Mouse (Mus musculus): ENCODE results near the gene Atg4a. TPM values are rescaled to one million over a fixed set of nuclear protein-coding genes. Genes with fewer than 3 reads are reported as not detected.

Atg4a gene
- polyA plus RNA-seq, 1 experiment = 7.2 TPM

DNA sequence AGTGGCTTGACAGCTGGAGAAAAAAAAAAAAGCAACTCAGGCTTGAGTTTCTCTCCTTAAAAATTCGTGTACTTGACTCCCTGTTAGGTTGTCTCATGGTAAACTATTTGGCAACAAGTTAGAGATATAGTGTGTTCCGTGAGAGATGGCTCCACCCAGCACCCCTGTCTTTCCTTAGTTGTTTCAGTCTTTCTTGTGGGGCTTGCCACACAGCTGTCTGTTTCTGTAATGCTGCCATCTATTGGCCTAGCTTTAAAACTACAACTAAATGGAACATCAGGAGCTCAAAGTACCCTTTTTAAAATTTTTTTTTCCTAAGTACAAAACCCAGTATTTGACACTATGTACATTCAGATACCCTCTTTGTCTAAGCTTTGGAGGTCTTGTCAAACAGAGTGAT, 200.0 kb downstream of the Atg4a start:
- Histone ChIP-seq H3K4me3 (replicated peaks; ENCODE audit: extremely low read depth, low read depth, low read length) (no peak overlapping the region), H3K4me1 (ENCODE audit: control insufficient read depth, insufficient read depth, low read length) (no peaks in the 10 kb centered on the region)
- no peak for DNase-seq
- WGBS = 10% methylated on average over 2 of the region's 2 CpGs
- TF ChIP-seq POLR2A (IDR thresholded peaks at IDR 0.05; ENCODE audit: borderline replicate concordance, extremely low read depth, low read depth, low read length) (no peak), CTCF (IDR thresholded peaks at IDR 0.05; ENCODE audit: insufficient read depth, low read length) (peak; percentile 18; the same call in 1 of the 2 replicates)

- Histone ChIP-seq H3K4me3 (replicated peaks; ENCODE audit: extremely low read depth, low read depth, low read length) (no peak overlapping the region), H3K4me1 (ENCODE audit: control insufficient read depth, insufficient read depth, low read length) (no peaks in the 10 kb centered on the region)
- no peak for DNase-seq
- WGBS = 53% methylated on average over 4 of the region's 4 CpGs
- TF ChIP-seq CTCF (IDR thresholded peaks at IDR 0.05; ENCODE audit: insufficient read depth, low read length) (no peak), POLR2A (IDR thresholded peaks at IDR 0.05; ENCODE audit: borderline replicate concordance, extremely low read depth, low read depth, low read length) (no peak)
Measured at GRCm38 (mm10) chrX:141157626-141158025, 200.9 kb downstream of the Atg4a start.

DNA sequence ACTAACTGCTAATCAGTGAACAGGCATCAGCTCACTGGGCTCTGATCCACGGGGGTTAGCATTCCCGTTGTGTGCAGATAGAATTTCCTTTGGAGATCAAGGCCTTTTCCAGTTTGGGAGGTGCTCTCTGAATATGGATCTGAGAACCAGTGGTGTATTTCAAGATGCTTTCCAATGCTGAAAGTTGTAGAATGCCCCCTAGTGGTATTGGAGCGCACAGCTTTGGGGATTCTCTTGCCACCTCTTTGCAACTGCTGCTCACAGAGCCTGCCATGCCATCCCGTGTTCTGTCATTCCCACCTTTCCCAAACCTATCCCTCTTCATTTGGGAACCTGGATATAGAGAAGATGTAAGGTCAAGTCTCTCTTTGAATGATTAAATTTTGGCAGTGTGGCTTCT, 201.5 kb downstream of the Atg4a start:
- Histone ChIP-seq H3K4me3 (replicated peaks; ENCODE audit: extremely low read depth, low read depth, low read length) (no peak overlapping the region), H3K4me1 (ENCODE audit: control insufficient read depth, insufficient read depth, low read length) (no peaks in the 10 kb centered on the region)
- DNase-seq = no peak
- 43% methylated on average over 4 of the region's 4 CpGs for WGBS
- TF ChIP-seq POLR2A (IDR thresholded peaks at IDR 0.05; ENCODE audit: borderline replicate concordance, extremely low read depth, low read depth, low read length) (no peak), CTCF (IDR thresholded peaks at IDR 0.05; ENCODE audit: insufficient read depth, low read length) (0 out of 2 replicates have a peak, but pooled peaks have one; percentile 23)

GRCm38 (mm10) chrX:141160371-141160770, 203.7 kb downstream of the Atg4a start:
- H3K4me1 ChIP-seq (ENCODE audit: control insufficient read depth, insufficient read depth, low read length) = no peaks in the 10 kb centered on the region
- no peak overlapping the region for H3K4me3 ChIP-seq (replicated peaks; ENCODE audit: extremely low read depth, low read depth, low read length)
- 72% methylated on average over 3 of the region's 3 CpGs for WGBS
- no peak for DNase-seq
- TF ChIP-seq CTCF (IDR thresholded peaks at IDR 0.05; ENCODE audit: insufficient read depth, low read length) (no peak), POLR2A (IDR thresholded peaks at IDR 0.05; ENCODE audit: borderline replicate concordance, extremely low read depth, low read depth, low read length) (no peak)

GRCm38 (mm10) chrX:141165067-141165466, 208.4 kb downstream of the Atg4a start:
- TF ChIP-seq POLR2A (IDR thresholded peaks at IDR 0.05; ENCODE audit: borderline replicate concordance, extremely low read depth, low read depth, low read length) (no peak), CTCF (IDR thresholded peaks at IDR 0.05; ENCODE audit: insufficient read depth, low read length) (no peak)
- DNase-seq = no peak
- Histone ChIP-seq H3K4me1 (ENCODE audit: control insufficient read depth, insufficient read depth, low read length) (no peaks in the 10 kb centered on the region), H3K4me3 (replicated peaks; ENCODE audit: extremely low read depth, low read depth, low read length) (no peak overlapping the region)
- WGBS = 88% methylated on average over 4 of the region's 4 CpGs

DNA sequence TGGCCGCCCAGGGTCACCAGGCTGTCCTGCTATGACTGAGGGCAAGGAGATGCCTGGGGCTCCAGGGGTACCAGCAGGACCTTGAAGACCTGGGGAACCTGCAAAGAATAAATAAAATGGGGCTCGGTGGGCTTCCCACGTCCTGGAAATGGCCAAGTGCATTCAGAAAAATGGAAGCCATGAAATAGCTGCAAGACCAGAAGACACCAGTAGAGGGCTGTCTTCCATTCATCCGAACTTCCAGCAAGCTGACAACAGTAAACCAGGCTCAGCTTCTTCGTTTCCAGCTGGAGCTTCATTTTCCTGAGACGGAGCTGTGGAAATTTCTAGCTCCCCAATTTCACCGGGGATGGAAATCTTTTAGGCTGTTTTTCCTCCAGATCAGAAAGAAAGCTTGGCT, 218.6 kb downstream of the Atg4a start:
- DNase-seq = no peak
- WGBS = 38% methylated on average over 7 of the region's 7 CpGs
- Histone ChIP-seq H3K4me1 (ENCODE audit: control insufficient read depth, insufficient read depth, low read length) (no peaks in the 10 kb centered on the region), H3K4me3 (replicated peaks; ENCODE audit: extremely low read depth, low read depth, low read length) (no peak overlapping the region)
- TF ChIP-seq POLR2A (IDR thresholded peaks at IDR 0.05; ENCODE audit: borderline replicate concordance, extremely low read depth, low read depth, low read length) (no peak), CTCF (IDR thresholded peaks at IDR 0.05; ENCODE audit: insufficient read depth, low read length) (no peak)

DNA sequence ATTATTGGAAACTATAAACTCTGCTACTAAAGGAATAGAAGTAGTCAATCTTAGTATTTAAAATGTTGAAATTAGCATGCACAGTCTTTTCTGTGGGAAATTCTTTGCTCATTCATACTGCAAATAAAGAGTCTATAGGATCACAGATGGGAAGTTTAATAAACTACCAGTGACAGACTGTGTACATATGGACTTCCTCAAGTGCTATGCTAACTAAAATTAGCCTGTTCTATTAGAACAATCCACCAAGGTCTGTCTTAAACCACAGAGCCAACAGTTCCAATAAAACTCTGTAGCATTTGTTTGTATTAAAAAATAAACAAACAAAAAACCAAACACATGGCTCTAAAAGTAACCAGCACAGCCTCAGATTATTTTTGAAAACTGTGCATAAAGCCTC, 238.3 kb downstream of the Atg4a start:
- H3K4me3 ChIP-seq (replicated peaks; ENCODE audit: extremely low read depth, low read depth, low read length) = no peak overlapping the region
- no peak for DNase-seq
- no peaks in the 10 kb centered on the region for H3K4me1 ChIP-seq (ENCODE audit: control insufficient read depth, insufficient read depth, low read length)
- no peak for TF ChIP-seq CTCF (IDR thresholded peaks at IDR 0.05; ENCODE audit: insufficient read depth, low read length)
- TF ChIP-seq POLR2A (IDR thresholded peaks at IDR 0.05; ENCODE audit: borderline replicate concordance, extremely low read depth, low read depth, low read length) = no peak

DNA sequence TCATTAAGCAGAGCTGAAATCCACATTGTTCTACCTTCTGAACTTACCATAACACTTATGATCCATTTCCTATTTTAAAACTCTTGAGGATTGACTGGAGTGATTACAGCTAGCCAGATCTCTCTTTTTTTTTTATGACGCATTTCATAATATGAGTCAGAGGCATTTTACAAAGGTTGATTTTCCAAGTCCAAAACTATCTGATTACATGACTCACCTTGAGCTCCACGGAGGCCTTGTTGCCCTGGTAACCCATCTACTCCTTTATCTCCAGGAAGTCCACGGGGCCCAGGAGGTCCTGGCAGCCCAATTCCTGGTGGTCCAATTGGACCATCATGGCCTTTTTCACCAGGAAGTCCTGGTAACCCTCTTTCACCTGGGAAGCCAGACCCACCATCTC, 242.3 kb downstream of the Atg4a start:
- Histone ChIP-seq H3K4me1 (ENCODE audit: control insufficient read depth, insufficient read depth, low read length) (no peaks in the 10 kb centered on the region), H3K4me3 (replicated peaks; ENCODE audit: extremely low read depth, low read depth, low read length) (no peak overlapping the region)
- 61% methylated on average over 3 of the region's 3 CpGs for WGBS
- TF ChIP-seq CTCF (IDR thresholded peaks at IDR 0.05; ENCODE audit: insufficient read depth, low read length) (no peak), POLR2A (IDR thresholded peaks at IDR 0.05; ENCODE audit: borderline replicate concordance, extremely low read depth, low read depth, low read length) (no peak)
- no peak for DNase-seq

GRCm38 (mm10) chrX:141212802-141213201, 256.1 kb downstream of the Atg4a start:
- DNase-seq = peak; percentile 3
- 50% methylated on average over 5 of the region's 5 CpGs for WGBS
- TF ChIP-seq POLR2A (IDR thresholded peaks at IDR 0.05; ENCODE audit: borderline replicate concordance, extremely low read depth, low read depth, low read length) = no peak
- no peak for TF ChIP-seq CTCF (IDR thresholded peaks at IDR 0.05; ENCODE audit: insufficient read depth, low read length)
- no peaks in the 10 kb centered on the region for H3K4me1 ChIP-seq (ENCODE audit: control insufficient read depth, insufficient read depth, low read length)
- H3K4me3 ChIP-seq (replicated peaks; ENCODE audit: extremely low read depth, low read depth, low read length) = no peak overlapping the region

Other genes starting within 250 kb of the Atg4a start
- gene Tex13b, start 143.5 kb upstream of the Atg4a start, polyA plus RNA-seq (2012; rRNA removed) = not detected in 2 replicates
- gene Vsig1, start 49.3 kb upstream of the Atg4a start, polyA plus RNA-seq (2012; rRNA removed) = 0.16 and 0.19 TPM in 2 replicates
- gene Psmd10, start 179 bp upstream of the Atg4a start, polyA plus RNA-seq (2012; rRNA removed) = 3.3 and 5.9 TPM in 2 replicates